ENCODE assay signal across 27 mouse cellular contexts in the genomic region with DNA sequence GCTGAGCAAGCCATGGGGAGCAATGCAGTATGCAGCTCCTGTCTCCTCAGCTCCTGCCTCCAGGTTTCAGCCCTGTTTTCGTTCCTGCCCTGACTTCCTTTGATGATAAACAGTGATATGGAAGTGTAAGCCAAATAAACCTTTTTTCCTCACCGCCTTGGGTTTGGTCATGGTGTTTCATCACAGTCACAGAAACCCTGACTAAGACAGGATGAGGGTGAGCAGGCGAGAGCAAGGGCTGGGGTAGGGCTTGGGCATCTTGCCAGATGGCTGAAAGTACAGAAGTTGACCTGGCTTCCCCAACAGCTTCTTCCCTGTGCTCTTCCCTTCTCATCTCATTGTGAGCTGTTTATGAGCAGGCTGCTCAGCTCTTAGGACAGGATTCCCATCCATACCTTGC. TPM values are rescaled to one million over a fixed set of nuclear protein-coding genes. Genes with fewer than 3 reads are reported as not detected.
DNase-seq lines count a peak whose midpoint lies in the region; ATAC-seq and TF ChIP-seq lines count a peak whose summit lies in the region.
"Had no signal": no experiment of that assay in that cellular context is flagged by ENCODE, and none has a peak within 500 bp of the region (broad histone marks: within the 10 kb centered on the region; RNA-seq: fewer than 3 reads in every experiment).

No protein-coding gene starts in this region.

- no peaks in the 10 kb centered on the region for H3K4me1 ChIP-seq in forebrain, embryonic 10.5 days
- no peaks in the 10 kb centered on the region for H3K4me1 ChIP-seq in forebrain, postnatal 0 days (ENCODE audit: insufficient read depth)
- no peaks in the 10 kb centered on the region for H3K4me1 ChIP-seq in embryonic facial prominence, embryonic 10.5 days
- H3K4me1 ChIP-seq: embryonic facial prominence, embryonic 15.5 days; forebrain, embryonic 12.5 days; liver, embryonic 12.5 days; lung, embryonic 15.5 days had no signal

- 87% methylated on average over 3 of the region's 3 CpGs for WGBS in forebrain, embryonic 10.5 days
- WGBS in forebrain, postnatal 0 days, result 87% methylated on average over 3 of the region's 3 CpGs
- WGBS in embryonic facial prominence, embryonic 10.5 days, result 84% methylated on average over 3 of the region's 3 CpGs

- no peak overlapping the region for H3K9ac ChIP-seq in forebrain, postnatal 0 days
- H3K9ac ChIP-seq: embryonic facial prominence, embryonic 15.5 days; forebrain, embryonic 12.5 days; limb, embryonic 12.5 days; liver, embryonic 12.5 days; lung, embryonic 15.5 days had no signal

- H3K36me3 ChIP-seq in forebrain, embryonic 10.5 days (replicated peaks), result no peaks in the 10 kb centered on the region
- H3K36me3 ChIP-seq in forebrain, postnatal 0 days (ENCODE audit: insufficient read depth), result no peaks in the 10 kb centered on the region
- H3K36me3 ChIP-seq in embryonic facial prominence, embryonic 10.5 days (replicated peaks), result no peaks in the 10 kb centered on the region
- H3K36me3 ChIP-seq: embryonic facial prominence, embryonic 15.5 days; forebrain, embryonic 12.5 days; hindbrain, embryonic 10.5 days; limb, embryonic 12.5 days; liver, embryonic 12.5 days; lung, embryonic 15.5 days had no signal

- peak; percentile 7 for DNase-seq in forebrain, embryonic 10.5 days (ENCODE audit: extremely low spot score, low spot score)
- DNase-seq in forebrain, postnatal 0 days, result no peak
- peak; percentile 30 for DNase-seq in lung, postnatal 36 days
- no peak for DNase-seq in lung, postnatal 10 days
- peak; percentile 2 for DNase-seq in embryonic facial prominence, embryonic 10.5 days (ENCODE audit: low spot score)
- DNase-seq in urinary bladder, postnatal 4 days (ENCODE audit: low spot score in 2 of 2), result no peak
- DNase-seq in left cerebral cortex, adult 11 months (ENCODE audit: low spot score), result no peak
- DNase-seq: adrenal gland, adult 2 months; cerebellum, adult 9-11 months; gastrocnemius, postnatal 10 days; kidney, adult 18-20 months; kidney, postnatal 10 days; retina, postnatal 1 day; thymus, postnatal 25 days had no signal

- TF ChIP-seq CTCF in forebrain, postnatal 0 days (IDR thresholded peaks at IDR 0.05; ENCODE audit: low read depth), result no peak

- H3K9me3 ChIP-seq in forebrain, embryonic 10.5 days, result no peaks in the 10 kb centered on the region
- no peaks in the 10 kb centered on the region for H3K9me3 ChIP-seq in forebrain, postnatal 0 days (ENCODE audit: low read length)
- no peaks in the 10 kb centered on the region for H3K9me3 ChIP-seq in embryonic facial prominence, embryonic 10.5 days
- H3K9me3 ChIP-seq: embryonic facial prominence, embryonic 15.5 days; forebrain, embryonic 12.5 days; hindbrain, embryonic 10.5 days; limb, embryonic 12.5 days; liver, embryonic 12.5 days; lung, embryonic 15.5 days had no signal

- H3K4me2 ChIP-seq in forebrain, postnatal 0 days (ENCODE audit: low read depth), result no peak overlapping the region
- H3K4me2 ChIP-seq: embryonic facial prominence, embryonic 15.5 days; forebrain, embryonic 12.5 days; limb, embryonic 12.5 days; liver, embryonic 12.5 days; lung, embryonic 15.5 days had no signal

- H3K27me3 ChIP-seq in forebrain, embryonic 10.5 days (ENCODE audit: poor library complexity, severe bottlenecking), result no peaks in the 10 kb centered on the region
- no peaks in the 10 kb centered on the region for H3K27me3 ChIP-seq in forebrain, postnatal 0 days (ENCODE audit: insufficient read depth, low read length)
- no peaks in the 10 kb centered on the region for H3K27me3 ChIP-seq in embryonic facial prominence, embryonic 10.5 days (replicated peaks; ENCODE audit: low read depth, poor library complexity, severe bottlenecking)
- H3K27me3 ChIP-seq: embryonic facial prominence, embryonic 15.5 days; forebrain, embryonic 12.5 days; limb, embryonic 12.5 days; liver, embryonic 12.5 days; lung, embryonic 15.5 days had no signal

- H3K4me3 ChIP-seq in forebrain, embryonic 10.5 days, result no peak overlapping the region
- H3K4me3 ChIP-seq in forebrain, postnatal 0 days (ENCODE audit: low read depth, low read length), result no peak overlapping the region
- H3K4me3 ChIP-seq in embryonic facial prominence, embryonic 10.5 days, result no peak overlapping the region
- H3K4me3 ChIP-seq: embryonic facial prominence, embryonic 15.5 days; forebrain, embryonic 12.5 days; hindbrain, embryonic 10.5 days; limb, embryonic 12.5 days; liver, embryonic 12.5 days; lung, embryonic 15.5 days had no signal

- no peak overlapping the region for H3K27ac ChIP-seq in forebrain, embryonic 10.5 days
- no peak overlapping the region for H3K27ac ChIP-seq in forebrain, postnatal 0 days (ENCODE audit: low read depth, low read length)
- no peak overlapping the region for H3K27ac ChIP-seq in embryonic facial prominence, embryonic 10.5 days (replicated peaks)
- H3K27ac ChIP-seq: embryonic facial prominence, embryonic 15.5 days; forebrain, embryonic 12.5 days; hindbrain, embryonic 10.5 days; hindbrain, postnatal 0 days; limb, embryonic 12.5 days; liver, embryonic 12.5 days; lung, embryonic 15.5 days had no signal

- no peak for ATAC-seq in forebrain, postnatal 0 days
- ATAC-seq in monocyte, adult 5-6 weeks (replicated peaks; ENCODE audit: insufficient number of reproducible peaks, low FRiP score, low TSS enrichment, poor library complexity, severe bottlenecking), result peak; percentile 62; the same call in 1 of the 2 replicates
- ATAC-seq: hindbrain, postnatal 0 days; liver, embryonic 12.5 days had no signal

RNA-seq across cellular contexts. Expression of a gene that starts 3.6 kb away (rescaled TPM):
- polyA plus RNA-seq in forebrain, embryonic 10.5 days (2016; fragmentation: Nextera tagmentation; extraction: Ambion mirVana), result 0.11 TPM in 1 of 2 replicates, not detected in the other
- 0.08 TPM in 1 of 2 replicates, not detected in the other for total RNA-seq in forebrain, postnatal 0 days (2014; rRNA removed)
- polyA plus RNA-seq in forebrain, postnatal 0 days (2015; fragmentation: Nextera tagmentation; extraction: Ambion mirVana), result not detected in 2 replicates
- not detected in 2 replicates for polyA plus RNA-seq in embryonic facial prominence, embryonic 10.5 days (2016; fragmentation: Nextera tagmentation; extraction: Ambion mirVana)
- total RNA-seq in monocyte, adult 5-6 weeks (2017), result 0.19 to 1.4 TPM in 2 of 3 replicates, not detected in the other
- total RNA-seq: gastrocnemius, postnatal 10 days; hindbrain, postnatal 0 days; midbrain, postnatal 0 days had no signal
- polyA plus RNA-seq: hindbrain, postnatal 0 days; limb, embryonic 12.5 days; liver, embryonic 12.5 days; midbrain, postnatal 0 days; neural tube, embryonic 11.5 days; testis, adult 2 months had no signal

RNA-seq across cellular contexts. Expression of a gene that starts 35.7 kb away (rescaled TPM):
- not detected in 2 replicates for polyA plus RNA-seq in forebrain, embryonic 10.5 days (2016; fragmentation: Nextera tagmentation; extraction: Ambion mirVana)
- total RNA-seq in forebrain, postnatal 0 days (2014; rRNA removed), result 0.05 and 0.77 TPM in 2 replicates
- polyA plus RNA-seq in forebrain, postnatal 0 days (2015; fragmentation: Nextera tagmentation; extraction: Ambion mirVana), result 0.10 and 0.27 TPM in 2 replicates
- polyA plus RNA-seq in embryonic facial prominence, embryonic 10.5 days (2016; fragmentation: Nextera tagmentation; extraction: Ambion mirVana), result not detected in 2 replicates
- total RNA-seq in monocyte, adult 5-6 weeks (2017), result not detected in 3 replicates
- total RNA-seq: adrenal gland, adult 2 months; gastrocnemius, postnatal 10 days; megakaryocyte-erythroid progenitor cell, adult 5-6 weeks had no signal
- polyA plus RNA-seq: adrenal gland, adult 2 months; embryonic facial prominence, embryonic 15.5 days; forebrain, embryonic 12.5 days; heart, embryonic 16.5 days; hindbrain, embryonic 10.5 days; limb, embryonic 12.5 days; liver, embryonic 12.5 days; lung, embryonic 15.5 days; neural tube, embryonic 11.5 days; testis, adult 2 months had no signal

Comparison
In these comparisons a context has a peak if more than half of its experiments do, and no peak if none do; other contexts are left out.
1. DNase-seq: peak in forebrain, embryonic 10.5 days (single experiment), lung, postnatal 36 days (single experiment) and embryonic facial prominence, embryonic 10.5 days (single experiment); none in forebrain, postnatal 0 days (single experiment), lung, postnatal 10 days (single experiment), urinary bladder, postnatal 4 days (0 of 2) and left cerebral cortex, adult 11 months (single experiment).